Comparison of ENCODE assay signal across 29 mouse cellular contexts in genomic region chr10:17669401-17669800, GRCm38 (mm10). TPM values are rescaled to one million over a fixed set of nuclear protein-coding genes. Genes with fewer than 3 reads are reported as not detected.
A peak's percentile ranks its signal among the peaks of the same experiment; 100 is the strongest.
DNase-seq lines count a peak whose midpoint lies in the region; ATAC-seq and TF ChIP-seq lines count a peak whose summit lies in the region.
"Had no signal": no experiment of that assay in that cellular context is flagged by ENCODE, and none has a peak within 500 bp of the region (broad histone marks: within the 10 kb centered on the region; RNA-seq: fewer than 3 reads in every experiment).

No protein-coding gene starts in this region.

- no peak overlapping the region for H3K9ac ChIP-seq in liver, embryonic 14.5 days (replicated peaks)
- H3K9ac ChIP-seq in liver, postnatal 0 days (replicated peaks): no peak overlapping the region
- H3K9ac ChIP-seq in hindbrain, embryonic 16.5 days (ENCODE audit: low read depth, low read length): no peak overlapping the region
- H3K9ac ChIP-seq: embryonic facial prominence, embryonic 13.5 days; intestine, embryonic 15.5 days; limb, embryonic 13.5 days; liver, embryonic 12.5 days; neural tube, embryonic 12.5 days had no signal

- 51% methylated on average over 9 of the region's 9 CpGs for WGBS in liver, embryonic 14.5 days (ENCODE audit: insufficient replicate concordance)
- WGBS in liver, postnatal 0 days (ENCODE audit: insufficient replicate concordance): 54% methylated on average over 9 of the region's 9 CpGs
- WGBS in hindbrain, embryonic 16.5 days: 94% methylated on average over 9 of the region's 9 CpGs

- no peak for TF ChIP-seq CTCF in liver, embryonic 14.5 days (IDR thresholded peaks at IDR 0.05; ENCODE audit: low read depth)
- TF ChIP-seq CTCF in liver, postnatal 0 days (IDR thresholded peaks at IDR 0.05; ENCODE audit: low read depth): no peak

- TF ChIP-seq EP300 in liver, embryonic 14.5 days (IDR thresholded peaks at IDR 0.05; ENCODE audit: low read depth): no peak
- TF ChIP-seq EP300 in liver, postnatal 0 days (IDR thresholded peaks at IDR 0.05; ENCODE audit: low read depth): no peak

- no peaks in the 10 kb centered on the region for H3K27me3 ChIP-seq in liver, embryonic 14.5 days (ENCODE audit: control insufficient read depth, insufficient read depth, low read length)
- no peaks in the 10 kb centered on the region for H3K27me3 ChIP-seq in liver, postnatal 0 days (ENCODE audit: insufficient read depth, low read length)
- no peaks in the 10 kb centered on the region for H3K27me3 ChIP-seq in hindbrain, embryonic 16.5 days (replicated peaks; ENCODE audit: control insufficient read depth, insufficient read depth, low read length)
- H3K27me3 ChIP-seq: embryonic facial prominence, embryonic 13.5 days; intestine, embryonic 15.5 days; limb, embryonic 13.5 days; liver, embryonic 12.5 days; neural tube, embryonic 12.5 days had no signal

- no peak overlapping the region for H3K27ac ChIP-seq in liver, embryonic 14.5 days
- H3K27ac ChIP-seq in liver, postnatal 0 days (ENCODE audit: low read depth): no peak overlapping the region
- no peak overlapping the region for H3K27ac ChIP-seq in hindbrain, embryonic 16.5 days (ENCODE audit: low read depth, low read length)
- H3K27ac ChIP-seq: embryonic facial prominence, embryonic 13.5 days; forebrain, embryonic 10.5 days; hindbrain, postnatal 0 days; intestine, embryonic 15.5 days; layer of hippocampus, adult 2 months; limb, embryonic 13.5 days; liver, embryonic 12.5 days; neural tube, embryonic 12.5 days had no signal

- no peak overlapping the region for H3K4me2 ChIP-seq in liver, embryonic 14.5 days (ENCODE audit: low read depth)
- H3K4me2 ChIP-seq in liver, postnatal 0 days (ENCODE audit: low read depth, low read length): no peak overlapping the region
- H3K4me2 ChIP-seq in hindbrain, embryonic 16.5 days (ENCODE audit: low read length): no peak overlapping the region
- H3K4me2 ChIP-seq: embryonic facial prominence, embryonic 13.5 days; intestine, embryonic 15.5 days; limb, embryonic 13.5 days; liver, embryonic 12.5 days; midbrain, embryonic 11.5 days; neural tube, embryonic 12.5 days had no signal

- no peaks in the 10 kb centered on the region for H3K9me3 ChIP-seq in liver, embryonic 14.5 days (ENCODE audit: control insufficient read depth, low read length)
- no peaks in the 10 kb centered on the region for H3K9me3 ChIP-seq in liver, postnatal 0 days (ENCODE audit: low read length)
- no peaks in the 10 kb centered on the region for H3K9me3 ChIP-seq in hindbrain, embryonic 16.5 days (ENCODE audit: control insufficient read depth, low read length)
- H3K9me3 ChIP-seq: embryonic facial prominence, embryonic 13.5 days; forebrain, embryonic 10.5 days; intestine, embryonic 15.5 days; limb, embryonic 13.5 days; liver, embryonic 12.5 days; neural tube, embryonic 12.5 days had no signal

- H3K4me1 ChIP-seq in liver, embryonic 14.5 days (replicated peaks; ENCODE audit: control insufficient read depth in 2 of 2, insufficient read depth in 2 of 2, low read length in 1 of 2): peaks cover 0 to 3% of the 10 kb centered on the region in 2 experiments; a peak in 2 of 4 replicates
- peaks cover 4% of the 10 kb centered on the region; the same call in 1 of the 2 replicates for H3K4me1 ChIP-seq in liver, postnatal 0 days (ENCODE audit: insufficient read depth)
- H3K4me1 ChIP-seq in hindbrain, embryonic 16.5 days (ENCODE audit: control insufficient read depth, insufficient read depth, low read depth, low read length): no peaks in the 10 kb centered on the region
- H3K4me1 ChIP-seq: embryonic facial prominence, embryonic 13.5 days; forebrain, embryonic 10.5 days; intestine, embryonic 15.5 days; limb, embryonic 13.5 days; liver, embryonic 12.5 days; neural tube, embryonic 12.5 days had no signal

- no peak for DNase-seq in liver, embryonic 14.5 days (ENCODE audit: low read depth in 3 of 3, low spot score in 3 of 3)
- DNase-seq in liver, postnatal 0 days: no peak
- DNase-seq in thymus, postnatal 0 days (ENCODE audit: low spot score): peak; percentile 2
- DNase-seq in thymus, postnatal 14 days: no peak
- DNase-seq in ovary, adult 18-20 months (ENCODE audit: low spot score): no peak
- DNase-seq in embryo, embryonic 11 days: no peak
- DNase-seq: adrenal gland, adult 2 months; adrenal gland, postnatal 36 days; cerebellum, adult 2 months; cerebellum, postnatal 25 days; gastrocnemius, postnatal 10 days; heart, postnatal 14 days; kidney, adult 2 months; kidney, postnatal 36 days had no signal

- H3K4me3 ChIP-seq in liver, embryonic 14.5 days (ENCODE audit: insufficient read depth in 1 of 2, low read depth in 2 of 2, low read length in 2 of 2): no peak overlapping the region
- no peak overlapping the region for H3K4me3 ChIP-seq in liver, postnatal 0 days (ENCODE audit: low read depth, low read length)
- no peak overlapping the region for H3K4me3 ChIP-seq in hindbrain, embryonic 16.5 days (ENCODE audit: low read length)
- H3K4me3 ChIP-seq: embryonic facial prominence, embryonic 13.5 days; forebrain, embryonic 10.5 days; intestine, embryonic 15.5 days; layer of hippocampus, adult 2 months; limb, embryonic 13.5 days; liver, embryonic 12.5 days; myocyte; neural tube, embryonic 12.5 days had no signal

- 0 out of 2 replicates have a peak, but pooled peaks have one; percentile 15 for ATAC-seq in liver, embryonic 14.5 days (ENCODE audit: insufficient read depth)
- ATAC-seq in liver, postnatal 0 days: no peak
- peak; percentile 98 for ATAC-seq in megakaryocyte, adult 5-6 weeks (ENCODE audit: poor library complexity, severe bottlenecking)
- no peak for ATAC-seq in hindbrain, embryonic 16.5 days
- ATAC-seq: activated CD4-positive, CD25-positive, alpha-beta regulatory T cell, adult 4 months; forebrain, embryonic 16.5 days; hindbrain, postnatal 0 days; intestine, embryonic 15.5 days; liver, embryonic 12.5 days; midbrain, embryonic 16.5 days had no signal

- no peaks in the 10 kb centered on the region for H3K36me3 ChIP-seq in liver, embryonic 14.5 days (replicated peaks; ENCODE audit: control insufficient read depth, insufficient read depth, low read depth)
- H3K36me3 ChIP-seq in liver, postnatal 0 days (replicated peaks; ENCODE audit: insufficient read depth, low read length): no peaks in the 10 kb centered on the region
- H3K36me3 ChIP-seq in hindbrain, embryonic 16.5 days (ENCODE audit: control insufficient read depth, insufficient read depth, low read length): no peaks in the 10 kb centered on the region
- H3K36me3 ChIP-seq: embryonic facial prominence, embryonic 13.5 days; forebrain, embryonic 10.5 days; intestine, embryonic 15.5 days; limb, embryonic 13.5 days; liver, embryonic 12.5 days; neural tube, embryonic 12.5 days had no signal

RNA-seq across cellular contexts. Expression of gene Cited2, which starts 53.6 kb away (rescaled TPM):
- polyA plus RNA-seq in liver, embryonic 14.5 days (2012; rRNA removed): 17.8 and 18.2 TPM in 2 replicates
- 12.3 and 12.7 TPM in 2 replicates for polyA plus RNA-seq in liver, embryonic 14.5 days (2014; fragmentation: Nextera tagmentation; extraction: Ambion mirVana)
- polyA plus RNA-seq in liver, postnatal 0 days (2015; fragmentation: Nextera tagmentation; extraction: Ambion mirVana): 17.0 and 17.1 TPM in 2 replicates
- 17.7 and 19.9 TPM in 2 replicates for polyA plus RNA-seq in thymus, postnatal 0 days (2015; fragmentation: Nextera tagmentation; extraction: Ambion mirVana)
- 133 and 151 TPM in 2 replicates for total RNA-seq in megakaryocyte, adult 5-6 weeks (2015)
- 55.1 and 85.7 TPM in 2 replicates for total RNA-seq in megakaryocyte, adult 5-6 weeks (2017)
- polyA plus RNA-seq in hindbrain, embryonic 16.5 days (2015; fragmentation: Nextera tagmentation; extraction: Ambion mirVana): 59.1 and 72.6 TPM in 2 replicates

Comparison
In these comparisons a context has a peak if more than half of its experiments do, and no peak if none do; other contexts are left out.
1. ATAC-seq: peak in liver, embryonic 14.5 days (single experiment) and megakaryocyte, adult 5-6 weeks (single experiment); none in liver, postnatal 0 days (single experiment) and hindbrain, embryonic 16.5 days (single experiment).